Mouse (Mus musculus) limb, embryonic 12.5 days (tissue): ENCODE data around the gene Lrrk2. TPM values are rescaled to one million over a fixed set of nuclear protein-coding genes. Genes with fewer than 3 reads are reported as not detected.
A peak's percentile ranks its signal among the peaks of the same experiment; 100 is the strongest.

ENCODE experiments used
- ATAC-seq: fragments of 200-750 bp; cut with Nextera tagmentation; 2 replicates; pipeline ENCODE4 v1.8.0; 2017; ENCODE audit warnings: low read depth, moderate TSS enrichment; ENCODE audit not compliant: insufficient number of reproducible peaks, insufficient read depth, low FRiP score, low TSS enrichment
- H3K27ac ChIP-seq: fragments of 300-500 bp; sonication (generic); 2 replicates; pipeline ENCODE4 v1.5.1; 2016; ENCODE audit warnings: mild to moderate bottlenecking, moderate library complexity
- H3K27me3 ChIP-seq: fragments of 300-500 bp; sonication (generic); 2 replicates; pipeline ENCODE4 v1.6.1; 2016; ENCODE audit warnings: mild to moderate bottlenecking, moderate library complexity
- H3K36me3 ChIP-seq: fragments of 300-500 bp; sonication (generic); 2 replicates; pipeline ENCODE4 v1.6.1; 2016; ENCODE audit warnings: mild to moderate bottlenecking, moderate library complexity
- H3K4me1 ChIP-seq: fragments of 300-500 bp; sonication (generic); replicated peaks from 2 replicates; pipeline ENCODE4 v1.6.1; 2016
- H3K4me2 ChIP-seq: fragments of 300-500 bp; sonication (generic); 2 replicates; pipeline ENCODE4 v1.6.1; 2016; ENCODE audit warnings: mild to moderate bottlenecking, moderate library complexity
- H3K4me3 ChIP-seq: fragments of 300-500 bp; sonication (generic); replicated peaks from 2 replicates; pipeline ENCODE4 v1.5.1; 2016; ENCODE audit warnings: mild to moderate bottlenecking
- H3K9ac ChIP-seq: fragments of 300-500 bp; sonication (generic); replicated peaks from 2 replicates; pipeline ENCODE4 v1.6.1; 2016; ENCODE audit warnings: mild to moderate bottlenecking, moderate library complexity
- H3K9me3 ChIP-seq: fragments of 300-500 bp; sonication (generic); 2 replicates; pipeline ENCODE4 v1.6.1; 2016; ENCODE audit warnings: mild to moderate bottlenecking, moderate library complexity
- WGBS: fragments of 180-500 bp; shearing (Covaris S2); methylation state at CpG from one replicate; pipeline ENCODE4 v1.1.7; 2016; 5-methylcytosine and 5-hydroxymethylcytosine counted together
- polyA plus RNA-seq: library from polyadenylated mRNA; unstranded; fragments of >200 nt; fragmentation: Nextera tagmentation; extraction: Ambion mirVana; gene quantifications from 2 replicates; pipeline ENCODE4 v1.2.1, GENCODE M21; 2016

Gene Lrrk2
- 6.1 and 6.2 TPM in 2 replicates for polyA plus RNA-seq

- 2% methylated on average over 40 of the region's 40 CpGs for WGBS
- peaks cover 14% of the 10 kb centered on the region for H3K4me1 ChIP-seq
- peak; percentile 92 for ATAC-seq
- peak within 1 kb of the TSS; percentile 54 for H3K4me3 ChIP-seq
- H3K36me3 ChIP-seq, result no peaks in the 10 kb centered on the region
- H3K9ac ChIP-seq, result peak within 1 kb of the TSS; percentile 69
- H3K9me3 ChIP-seq, result no peaks in the 10 kb centered on the region
- H3K27ac ChIP-seq, result peak within 1 kb of the TSS; percentile 86
- peak within 1 kb of the TSS; percentile 68 for H3K4me2 ChIP-seq
- H3K27me3 ChIP-seq, result no peaks in the 10 kb centered on the region
Observed at GRCm38 (mm10) chr15:91672645-91673568, at the start of gene Lrrk2. Gene Lrrk2, plus strand, starts transcription at chr15:91673175.

DNA sequence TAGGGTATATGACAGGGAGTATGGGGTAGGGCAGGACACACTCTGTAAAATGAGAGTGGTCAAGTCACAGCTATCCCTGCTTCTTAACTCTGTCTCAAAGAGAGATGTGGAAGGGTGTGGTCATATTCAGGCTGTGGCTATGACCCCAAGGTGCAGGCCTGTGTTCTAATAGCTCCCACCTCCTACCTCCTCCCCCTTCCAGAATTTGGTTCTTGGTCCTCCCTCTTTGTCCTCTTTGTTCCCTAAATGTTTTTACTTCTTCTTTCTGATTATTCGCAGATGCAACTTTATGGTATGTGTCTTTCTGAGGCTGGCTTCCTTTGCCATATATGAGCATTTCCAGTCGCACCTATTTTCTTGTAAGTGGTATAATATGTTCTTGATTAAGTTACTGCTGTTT lies 48.5 kb upstream of the Lrrk2 start:
- no peaks in the 10 kb centered on the region for H3K4me1 ChIP-seq
- no peak overlapping the region for H3K4me2 ChIP-seq
- no peak overlapping the region for H3K4me3 ChIP-seq
- WGBS, result 74% methylated on average over 2 of the region's 2 CpGs
- no peaks in the 10 kb centered on the region for H3K36me3 ChIP-seq
- H3K27me3 ChIP-seq, result no peaks in the 10 kb centered on the region
- H3K9ac ChIP-seq, result no peak overlapping the region
- ATAC-seq, result no peak
- H3K27ac ChIP-seq, result no peak overlapping the region
- no peaks in the 10 kb centered on the region for H3K9me3 ChIP-seq

DNA sequence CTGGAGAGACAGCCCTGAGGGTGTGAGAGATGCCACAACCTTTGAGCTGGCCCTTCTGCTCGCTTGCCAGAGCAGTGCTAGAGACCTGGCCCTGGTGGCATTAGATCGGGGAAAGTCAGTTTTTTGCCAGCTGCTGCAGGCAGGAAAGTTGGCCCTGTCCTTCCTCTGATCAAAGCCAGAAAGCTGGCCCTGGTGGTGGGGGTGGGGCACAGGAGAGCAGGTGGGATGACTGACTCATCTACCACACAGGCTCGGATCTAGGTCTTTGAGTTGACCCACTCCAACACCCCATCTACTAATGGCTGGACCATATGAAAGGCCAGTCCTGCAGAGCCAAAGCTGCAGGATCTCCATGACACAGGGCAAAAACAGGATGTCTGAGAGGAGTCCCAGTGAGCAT lies 43.8 kb upstream of the Lrrk2 start:
- WGBS, result 55% methylated on average over 3 of the region's 3 CpGs

DNA sequence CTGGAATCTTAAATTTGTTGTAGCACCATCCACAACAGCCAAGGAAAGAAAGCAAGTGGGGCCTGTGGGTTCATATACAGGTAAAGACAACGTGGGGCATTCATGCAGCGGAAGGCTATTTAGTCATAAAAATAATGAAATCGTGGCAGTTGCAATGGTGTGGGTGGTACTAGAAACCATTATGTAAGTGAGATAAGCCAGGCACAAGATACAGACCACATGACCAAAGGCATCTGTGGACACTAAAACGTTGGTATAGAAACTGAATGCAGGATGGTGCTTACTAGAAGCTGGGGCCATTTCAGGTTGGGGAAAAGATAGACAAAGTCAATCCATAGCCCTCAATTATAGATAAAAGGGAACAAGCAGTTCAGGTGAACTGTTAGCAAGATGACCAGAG lies 40.5 kb upstream of the Lrrk2 start:
- no peak overlapping the region for H3K4me3 ChIP-seq
- WGBS, result 84% methylated on average over 4 of the region's 4 CpGs
- no peak overlapping the region for H3K27ac ChIP-seq
- H3K27me3 ChIP-seq, result no peaks in the 10 kb centered on the region
- no peak for ATAC-seq
- no peaks in the 10 kb centered on the region for H3K4me1 ChIP-seq
- no peaks in the 10 kb centered on the region for H3K36me3 ChIP-seq
- no peaks in the 10 kb centered on the region for H3K9me3 ChIP-seq
- H3K4me2 ChIP-seq, result no peak overlapping the region
- H3K9ac ChIP-seq, result no peak overlapping the region

More for the DNA sequence above, 43.8 kb upstream of the Lrrk2 start:
- Histone ChIP-seq H3K4me2 (no peak overlapping the region), H3K4me3 (no peak overlapping the region), H3K9ac (no peak overlapping the region), H3K27ac (no peak overlapping the region), H3K36me3 (no peaks in the 10 kb centered on the region), H3K9me3 (no peaks in the 10 kb centered on the region), H3K4me1 (no peaks in the 10 kb centered on the region), H3K27me3 (no peaks in the 10 kb centered on the region)
- ATAC-seq, result no peak; the same call in 1 of the 2 replicates

DNA sequence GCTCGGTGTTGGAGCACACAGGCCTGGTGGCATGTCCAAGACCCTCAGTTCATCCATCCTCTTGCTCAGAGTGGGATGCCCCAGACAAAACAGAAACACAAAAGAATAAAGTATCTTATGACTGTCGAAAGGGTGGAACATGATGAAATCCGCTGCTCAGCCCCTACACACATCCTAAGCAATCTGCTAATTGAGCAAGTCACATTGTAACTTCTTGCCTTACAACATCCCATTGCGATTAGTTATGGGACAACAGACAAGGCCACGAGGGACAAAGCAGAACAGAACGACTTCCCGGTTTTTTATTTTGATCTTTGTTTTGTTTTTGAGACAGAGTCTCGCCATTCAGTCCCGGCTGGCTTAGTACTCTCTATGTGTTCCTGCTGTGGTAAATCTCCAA lies 39.9 kb upstream of the Lrrk2 start:
- Histone ChIP-seq H3K27me3 (no peaks in the 10 kb centered on the region), H3K4me3 (no peak overlapping the region), H3K4me1 (no peaks in the 10 kb centered on the region), H3K27ac (no peak overlapping the region), H3K4me2 (no peak overlapping the region), H3K9me3 (no peaks in the 10 kb centered on the region), H3K9ac (no peak overlapping the region), H3K36me3 (no peaks in the 10 kb centered on the region)
- ATAC-seq, result no peak
- 87% methylated on average over 9 of the region's 9 CpGs for WGBS

GRCm38 (mm10) chr15:91633806-91634205 lies 39.2 kb upstream of the Lrrk2 start:
- H3K4me2 ChIP-seq, result no peak overlapping the region
- H3K9ac ChIP-seq, result no peak overlapping the region
- H3K27ac ChIP-seq, result no peak overlapping the region
- no peaks in the 10 kb centered on the region for H3K27me3 ChIP-seq
- ATAC-seq, result no peak
- 69% methylated on average over 6 of the region's 6 CpGs for WGBS
- no peak overlapping the region for H3K4me3 ChIP-seq
- no peaks in the 10 kb centered on the region for H3K36me3 ChIP-seq
- no peaks in the 10 kb centered on the region for H3K4me1 ChIP-seq
- no peaks in the 10 kb centered on the region for H3K9me3 ChIP-seq

- 65% methylated on average over 8 of the region's 8 CpGs for WGBS
- H3K4me2 ChIP-seq, result no peak overlapping the region
- no peak for ATAC-seq
- H3K4me1 ChIP-seq, result no peaks in the 10 kb centered on the region
- H3K9me3 ChIP-seq, result no peaks in the 10 kb centered on the region
- H3K27me3 ChIP-seq, result no peaks in the 10 kb centered on the region
- H3K4me3 ChIP-seq, result no peak overlapping the region
- no peaks in the 10 kb centered on the region for H3K36me3 ChIP-seq
- no peak overlapping the region for H3K9ac ChIP-seq
- no peak overlapping the region for H3K27ac ChIP-seq
Observed at GRCm38 (mm10) chr15:91634236-91634635, 38.7 kb upstream of the Lrrk2 start.

GRCm38 (mm10) chr15:91641631-91642030 lies 31.3 kb upstream of the Lrrk2 start:
- ATAC-seq, result no peak
- Histone ChIP-seq H3K27ac (no peak overlapping the region), H3K36me3 (no peaks in the 10 kb centered on the region), H3K4me1 (peaks cover 16% of the 10 kb centered on the region), H3K4me2 (no peak overlapping the region), H3K9me3 (no peaks in the 10 kb centered on the region), H3K4me3 (no peak overlapping the region), H3K9ac (no peak overlapping the region), H3K27me3 (no peaks in the 10 kb centered on the region)
- 86% methylated on average over 3 of the region's 3 CpGs for WGBS

- 0 out of 2 replicates have a peak, but pooled peaks have one; percentile 26 for ATAC-seq
Observed at GRCm38 (mm10) chr15:91642682-91643306, 30.2 kb upstream of the Lrrk2 start.

GRCm38 (mm10) chr15:91643632-91644348 lies 29.2 kb upstream of the Lrrk2 start:
- H3K27ac ChIP-seq, result 0 out of 2 replicates have a peak overlapping the region, but pooled peaks have one; percentile 50

More at GRCm38 (mm10) chr15:91642682-91643306, 30.2 kb upstream of the Lrrk2 start:
- Histone ChIP-seq H3K4me3 (no peak overlapping the region), H3K27me3 (no peaks in the 10 kb centered on the region), H3K36me3 (no peaks in the 10 kb centered on the region), H3K4me2 (0 out of 2 replicates have a peak overlapping the region, but pooled peaks have one; percentile 8), H3K27ac (0 out of 2 replicates have a peak overlapping the region, but pooled peaks have one; percentile 56), H3K4me1 (peaks cover 16% of the 10 kb centered on the region), H3K9ac (no peak overlapping the region), H3K9me3 (no peaks in the 10 kb centered on the region)
- WGBS, result 38% methylated on average over 9 of the region's 9 CpGs

GRCm38 (mm10) chr15:91650270-91650669 lies 22.7 kb upstream of the Lrrk2 start:
- ATAC-seq, result no peak
- 31% methylated on average over 3 of the region's 3 CpGs for WGBS

More at GRCm38 (mm10) chr15:91643632-91644348, 29.2 kb upstream of the Lrrk2 start:
- no peak overlapping the region for H3K4me2 ChIP-seq
- ATAC-seq, result no peak
- no peaks in the 10 kb centered on the region for H3K27me3 ChIP-seq
- no peak overlapping the region for H3K9ac ChIP-seq
- WGBS, result 76% methylated on average over 7 of the region's 7 CpGs
- H3K4me1 ChIP-seq, result peaks cover 16% of the 10 kb centered on the region
- no peaks in the 10 kb centered on the region for H3K36me3 ChIP-seq
- no peaks in the 10 kb centered on the region for H3K9me3 ChIP-seq
- H3K4me3 ChIP-seq, result no peak overlapping the region

More at GRCm38 (mm10) chr15:91650270-91650669, 22.7 kb upstream of the Lrrk2 start:
- Histone ChIP-seq H3K9me3 (no peaks in the 10 kb centered on the region; the same call in 1 of the 2 replicates), H3K4me1 (no peaks in the 10 kb centered on the region), H3K36me3 (no peaks in the 10 kb centered on the region), H3K27me3 (no peaks in the 10 kb centered on the region), H3K4me3 (no peak overlapping the region), H3K4me2 (no peak overlapping the region), H3K9ac (no peak overlapping the region), H3K27ac (no peak overlapping the region)
